Mouse (Mus musculus): ENCODE data around the gene Tfcp2l1.
"Not testable (repeated sequence)": the region's sequence is repeated elsewhere in the genome, so short reads cannot be mapped to it uniquely, and the experiment has no call there.

GRCm38 (mm10) chr1:118621055-118621454 is 6.7 kb upstream of the Tfcp2l1 start:
- not testable (repeated sequence) for TF ChIP-seq CTCF (IDR thresholded peaks at IDR 0.05; ENCODE audit: control insufficient read depth, insufficient read depth, insufficient replicate concordance, low read depth, low read length); POLR2A (IDR thresholded peaks at IDR 0.05; ENCODE audit: control insufficient read depth, low read depth, low read length)
